Mouse (Mus musculus): ENCODE results near the gene Gm11213.

GRCm38 (mm10) chr4:63590538-63590937 lies 14.5 kb downstream of the Gm11213 start:
- TF ChIP-seq CTCF (IDR thresholded peaks at IDR 0.05; ENCODE audit: low read depth, low read length): no peak
- no peak for TF ChIP-seq POLR2A (IDR thresholded peaks at IDR 0.05; ENCODE audit: insufficient read depth, low read length)
- TF ChIP-seq EP300 (IDR thresholded peaks at IDR 0.05; ENCODE audit: insufficient read depth, low read depth, low read length): no peak

Data from ES-Bruce4 (cell line).